Mouse (Mus musculus): ENCODE data around the gene Gm20918.
"Not testable (repeated sequence)": the region's sequence is repeated elsewhere in the genome, so short reads cannot be mapped to it uniquely, and the experiment has no call there.

Gene Gm20918

GRCm38 (mm10) chrY:5043637-5044036 is at the start of gene Gm20918:
TSS of gene Gm20918 (plus strand) at chrY:5043937.
- DNase-seq (ENCODE audit: low spot score in 2 of 2) = not testable (repeated sequence)

Measured in heart, adult 9 months (tissue).